In the genomic region with DNA sequence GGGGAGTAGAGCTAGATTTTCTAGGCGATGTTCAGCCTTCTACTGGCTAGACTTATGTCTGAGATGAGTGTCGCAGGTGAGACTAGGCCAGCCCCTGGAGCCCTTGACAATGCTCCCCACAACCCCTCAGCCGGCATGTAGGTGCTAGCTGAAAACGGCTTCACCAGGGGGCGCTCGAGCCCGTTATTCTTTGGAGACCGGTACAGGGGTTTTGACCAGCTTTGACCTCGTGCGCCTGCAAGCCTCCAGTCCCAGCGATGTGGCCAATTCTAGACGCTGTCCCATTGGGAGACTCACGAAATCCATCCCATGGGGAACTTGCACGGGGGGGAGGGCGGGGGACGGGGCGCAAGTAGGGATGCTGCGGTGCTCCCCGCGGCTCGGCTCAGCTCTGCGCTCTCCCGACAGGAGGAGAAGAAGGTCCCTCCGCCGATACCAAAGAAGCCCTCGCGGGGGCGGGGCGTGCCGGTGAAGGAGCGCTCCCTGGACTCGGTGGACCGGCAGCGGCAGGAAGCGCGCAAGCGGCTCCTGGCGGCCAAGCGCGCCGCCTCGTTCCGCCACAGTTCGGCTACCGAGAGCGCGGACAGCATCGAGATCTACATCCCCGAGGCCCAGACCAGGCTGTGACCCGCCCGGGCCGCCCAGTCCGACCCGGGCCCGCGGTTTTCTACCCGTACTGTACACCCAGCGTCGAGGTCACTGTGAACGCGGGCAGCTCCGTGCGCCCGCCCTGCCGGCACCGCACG, we compare ENCODE assay signal across 8 mouse cellular contexts. TPM values are rescaled to one million over a fixed set of nuclear protein-coding genes. Genes with fewer than 3 reads are reported as not detected.
DNase-seq lines count a peak whose midpoint lies in the region; ATAC-seq lines count a peak whose summit lies in the region.

No protein-coding gene starts in this region.

- H3K9me3 ChIP-seq in hindbrain, embryonic 12.5 days (replicated peaks), result no peaks in the 10 kb centered on the region
- H3K9me3 ChIP-seq in megakaryocyte, embryonic 14.5 days, result no peaks in the 10 kb centered on the region

- H3K27ac ChIP-seq in hindbrain, embryonic 12.5 days, result peak overlapping the region; percentile 86

- peak overlapping the region; percentile 51 for H3K4me3 ChIP-seq in hindbrain, embryonic 12.5 days
- H3K4me3 ChIP-seq in megakaryocyte, embryonic 14.5 days (replicated peaks), result peak overlapping the region; percentile 91

- peak; percentile 60 for ATAC-seq in hindbrain, embryonic 12.5 days (ENCODE audit: low FRiP score)

- H3K9ac ChIP-seq in hindbrain, embryonic 12.5 days, result peak overlapping the region; percentile 75

- peaks cover 43% of the 10 kb centered on the region for H3K4me1 ChIP-seq in hindbrain, embryonic 12.5 days
- peaks cover 22% of the 10 kb centered on the region for H3K4me1 ChIP-seq in megakaryocyte, embryonic 14.5 days

- H3K36me3 ChIP-seq in hindbrain, embryonic 12.5 days, result no peaks in the 10 kb centered on the region
- H3K36me3 ChIP-seq in megakaryocyte, embryonic 14.5 days (replicated peaks; ENCODE audit: low read length), result no peaks in the 10 kb centered on the region

- peak; percentile 78 for DNase-seq in T-cell, adult 2 months (ENCODE audit: low spot score)
- peak; percentile 87 for DNase-seq in cerebellum, adult 8-10 months
- peak; percentile 57 to 84 for DNase-seq in frontal cortex, postnatal 10 days (ENCODE audit: low spot score in 2 of 2)
- peak; percentile 70 to 72 for DNase-seq in layer of hippocampus, postnatal 36 days
- DNase-seq in right cerebral cortex, adult 2 months (ENCODE audit: low spot score in 2 of 2), result peak; percentile 79 to 82
- peak; percentile 88 for DNase-seq in urinary bladder, postnatal 14 days (ENCODE audit: low spot score)

- under 1% methylated on average over 67 of the region's 67 CpGs for WGBS in hindbrain, embryonic 12.5 days

- peak overlapping the region; percentile 97 for H3K4me2 ChIP-seq in hindbrain, embryonic 12.5 days (replicated peaks)

- peaks cover 18% of the 10 kb centered on the region for H3K27me3 ChIP-seq in hindbrain, embryonic 12.5 days
- peaks cover 74% of the 10 kb centered on the region for H3K27me3 ChIP-seq in megakaryocyte, embryonic 14.5 days (replicated peaks)

RNA-seq across cellular contexts. Expression of a gene that starts 7.7 kb away (rescaled TPM):
- polyA plus RNA-seq in hindbrain, embryonic 12.5 days (2016; fragmentation: Nextera tagmentation; extraction: Ambion mirVana), result 44.7 and 50.6 TPM in 2 replicates
- total RNA-seq in layer of hippocampus, postnatal 36 days (2021), result 10 to 100 TPM; 51.2 to 59.5 TPM
- 10.2 and 60.3 TPM in 2 replicates for polyA plus RNA-seq in megakaryocyte, embryonic 14.5 days (2012; ENCODE audit: insufficient read depth, low replicate concordance)

Comparison
In these comparisons a context has a peak if more than half of its experiments do, and no peak if none do; other contexts are left out.
1. Peak in every context shown above with its lines: DNase-seq, ATAC-seq, H3K4me3 ChIP-seq and H3K27ac ChIP-seq.